In genomic region chr15:95525997-95526396, GRCm38 (mm10) we compare ENCODE assay signal across 8 mouse cellular contexts. TPM values are rescaled to one million over a fixed set of nuclear protein-coding genes. Genes with fewer than 3 reads are reported as not detected.
DNase-seq lines count a peak whose midpoint lies in the region; ATAC-seq and TF ChIP-seq lines count a peak whose summit lies in the region.

No protein-coding gene starts in this region.

- no peak overlapping the region for H3K9ac ChIP-seq in liver, embryonic 14.5 days (replicated peaks)
- no peak overlapping the region for H3K9ac ChIP-seq in liver, embryonic 11.5 days (ENCODE audit: low read depth, low read length)
- H3K9ac ChIP-seq in hindbrain, embryonic 12.5 days: peak overlapping the region; percentile 29; the same call in 1 of the 2 replicates
- H3K9ac ChIP-seq in midbrain, embryonic 13.5 days (replicated peaks): peak overlapping the region; percentile 86

- no peaks in the 10 kb centered on the region for H3K4me1 ChIP-seq in liver, embryonic 14.5 days (replicated peaks; ENCODE audit: control insufficient read depth in 2 of 2, insufficient read depth in 2 of 2, low read length in 1 of 2)
- no peaks in the 10 kb centered on the region; the same call in 1 of the 2 replicates for H3K4me1 ChIP-seq in liver, embryonic 11.5 days (replicated peaks; ENCODE audit: control insufficient read depth, insufficient read depth, low read length)
- H3K4me1 ChIP-seq in hindbrain, embryonic 12.5 days: peaks cover 11% of the 10 kb centered on the region
- H3K4me1 ChIP-seq in midbrain, embryonic 13.5 days (replicated peaks): peaks cover 30% of the 10 kb centered on the region

- TF ChIP-seq CTCF in liver, embryonic 14.5 days (IDR thresholded peaks at IDR 0.05; ENCODE audit: low read depth): peak; percentile 18; the same call in 1 of the 2 replicates

- peaks cover 22% of the 10 kb centered on the region for H3K27me3 ChIP-seq in liver, embryonic 14.5 days (ENCODE audit: control insufficient read depth, insufficient read depth, low read length)
- H3K27me3 ChIP-seq in liver, embryonic 11.5 days (replicated peaks; ENCODE audit: control insufficient read depth, insufficient read depth, low read length): peaks cover 34% of the 10 kb centered on the region
- H3K27me3 ChIP-seq in hindbrain, embryonic 12.5 days: peaks cover 6% of the 10 kb centered on the region; the same call in 1 of the 2 replicates
- peaks cover 4% of the 10 kb centered on the region; the same call in 1 of the 2 replicates for H3K27me3 ChIP-seq in midbrain, embryonic 13.5 days

- H3K9me3 ChIP-seq in liver, embryonic 14.5 days (ENCODE audit: control insufficient read depth, low read length): no peaks in the 10 kb centered on the region
- no peaks in the 10 kb centered on the region for H3K9me3 ChIP-seq in liver, embryonic 11.5 days (ENCODE audit: control insufficient read depth, low read length)
- no peaks in the 10 kb centered on the region for H3K9me3 ChIP-seq in hindbrain, embryonic 12.5 days (replicated peaks)
- H3K9me3 ChIP-seq in midbrain, embryonic 13.5 days: no peaks in the 10 kb centered on the region

- no peak overlapping the region for H3K4me3 ChIP-seq in liver, embryonic 14.5 days (ENCODE audit: insufficient read depth in 1 of 2, low read depth in 2 of 2, low read length in 2 of 2)
- H3K4me3 ChIP-seq in liver, embryonic 11.5 days (ENCODE audit: low read depth, low read length): no peak overlapping the region
- H3K4me3 ChIP-seq in hindbrain, embryonic 12.5 days: peak overlapping the region; percentile 85
- H3K4me3 ChIP-seq in midbrain, embryonic 13.5 days (replicated peaks): peak overlapping the region; percentile 77

- 9% methylated on average over 5 of the region's 5 CpGs for WGBS in liver, embryonic 14.5 days (ENCODE audit: insufficient replicate concordance)
- 11% methylated on average over 5 of the region's 5 CpGs for WGBS in liver, embryonic 11.5 days
- WGBS in hindbrain, embryonic 12.5 days: 9% methylated on average over 5 of the region's 5 CpGs
- 7% methylated on average over 5 of the region's 5 CpGs for WGBS in midbrain, embryonic 13.5 days

- no peak for DNase-seq in liver, embryonic 14.5 days (ENCODE audit: low read depth in 3 of 3, low spot score in 3 of 3)
- DNase-seq in liver, embryonic 11.5 days (ENCODE audit: low spot score): no peak
- DNase-seq in embryo, embryonic 10.5 days (ENCODE audit: low spot score): peak; percentile 86
- no peak for DNase-seq in urinary bladder, postnatal 4 days (ENCODE audit: low spot score in 2 of 2)
- DNase-seq in urinary bladder, adult 18-20 months (ENCODE audit: low spot score in 2 of 2): no peak
- no peak for DNase-seq in thymus, postnatal 14 days

- no peak overlapping the region for H3K27ac ChIP-seq in liver, embryonic 14.5 days
- no peak overlapping the region for H3K27ac ChIP-seq in liver, embryonic 11.5 days (ENCODE audit: low read depth, low read length)
- H3K27ac ChIP-seq in hindbrain, embryonic 12.5 days: no peak overlapping the region
- peak overlapping the region; percentile 39; the same call in 1 of the 2 replicates for H3K27ac ChIP-seq in midbrain, embryonic 13.5 days

- no peak for TF ChIP-seq EP300 in liver, embryonic 14.5 days (IDR thresholded peaks at IDR 0.05; ENCODE audit: low read depth)

- no peak overlapping the region for H3K4me2 ChIP-seq in liver, embryonic 14.5 days (ENCODE audit: low read depth)
- no peak overlapping the region for H3K4me2 ChIP-seq in liver, embryonic 11.5 days
- H3K4me2 ChIP-seq in hindbrain, embryonic 12.5 days (replicated peaks): peak overlapping the region; percentile 90
- H3K4me2 ChIP-seq in midbrain, embryonic 13.5 days (replicated peaks): peak overlapping the region; percentile 71

- no peaks in the 10 kb centered on the region for H3K36me3 ChIP-seq in liver, embryonic 14.5 days (replicated peaks; ENCODE audit: control insufficient read depth, insufficient read depth, low read depth)
- H3K36me3 ChIP-seq in liver, embryonic 11.5 days (ENCODE audit: control insufficient read depth, insufficient read depth, low read length): no peaks in the 10 kb centered on the region
- H3K36me3 ChIP-seq in hindbrain, embryonic 12.5 days: no peaks in the 10 kb centered on the region
- peaks cover 4% of the 10 kb centered on the region; the same call in 1 of the 2 replicates for H3K36me3 ChIP-seq in midbrain, embryonic 13.5 days

- no peak for ATAC-seq in liver, embryonic 14.5 days (ENCODE audit: insufficient read depth)
- no peak for ATAC-seq in liver, embryonic 11.5 days (replicated peaks; ENCODE audit: low FRiP score)
- ATAC-seq in hindbrain, embryonic 12.5 days (ENCODE audit: low FRiP score): no peak
- ATAC-seq in midbrain, embryonic 13.5 days: no peak

RNA-seq across cellular contexts. Expression of gene Nell2, which starts 2.4 kb away (rescaled TPM):
- 0.16 and 0.20 TPM in 2 replicates for polyA plus RNA-seq in liver, embryonic 14.5 days (2012; rRNA removed)
- polyA plus RNA-seq in liver, embryonic 14.5 days (2014; fragmentation: Nextera tagmentation; extraction: Ambion mirVana): 0.14 and 0.20 TPM in 2 replicates
- 1.8 and 1.9 TPM in 2 replicates for polyA plus RNA-seq in liver, embryonic 11.5 days (2014; fragmentation: Nextera tagmentation; extraction: Ambion mirVana)
- 115 and 119 TPM in 2 replicates for polyA plus RNA-seq in hindbrain, embryonic 12.5 days (2016; fragmentation: Nextera tagmentation; extraction: Ambion mirVana)
- 153 and 157 TPM in 2 replicates for polyA plus RNA-seq in midbrain, embryonic 13.5 days (2015; fragmentation: Nextera tagmentation; extraction: Ambion mirVana)

Comparison
In these comparisons a context has a peak if more than half of its experiments do, and no peak if none do; other contexts are left out.
1. H3K4me2 ChIP-seq: peak in hindbrain, embryonic 12.5 days (single experiment) and midbrain, embryonic 13.5 days (single experiment); none in liver, embryonic 14.5 days (single experiment) and liver, embryonic 11.5 days (single experiment).
2. H3K4me3 ChIP-seq: peak in hindbrain, embryonic 12.5 days (single experiment) and midbrain, embryonic 13.5 days (single experiment); none in liver, embryonic 14.5 days (0 of 2) and liver, embryonic 11.5 days (single experiment).
3. H3K9ac ChIP-seq: peak in hindbrain, embryonic 12.5 days (single experiment) and midbrain, embryonic 13.5 days (single experiment); none in liver, embryonic 14.5 days (single experiment) and liver, embryonic 11.5 days (single experiment).
4. RNA of gene Nell2, which starts 2.4 kb away (polyA plus RNA-seq): 153 to 157 TPM in midbrain, embryonic 13.5 days and 115 to 119 TPM in hindbrain, embryonic 12.5 days; 1.8 to 1.9 TPM in liver, embryonic 11.5 days and 0.14 to 0.20 TPM in liver, embryonic 14.5 days; every median in the first group is over 10 times any median in the second.